Mouse (Mus musculus) embryonic facial prominence, embryonic 15.5 days (tissue): ENCODE data around the gene Arhgap27. TPM values are rescaled to one million over a fixed set of nuclear protein-coding genes. Genes with fewer than 3 reads are reported as not detected.

Experiments
- ATAC-seq: fragments of 200-750 bp; cut with Nextera tagmentation; 2 replicates; pipeline ENCODE4 v1.8.0; 2017; ENCODE audit warnings: low read depth, moderate TSS enrichment; ENCODE audit not compliant: insufficient number of reproducible peaks, low FRiP score, low TSS enrichment
- H3K27ac ChIP-seq: fragments of 300-500 bp; sonication (generic); replicated peaks from 2 replicates; pipeline ENCODE4 v1.5.1; 2015; ENCODE audit warnings: mild to moderate bottlenecking, inconsistent platforms
- H3K27me3 ChIP-seq: fragments of 300-500 bp; sonication (generic); 2 replicates; pipeline ENCODE4 v1.6.1; 2015; ENCODE audit warnings: inconsistent platforms
- H3K36me3 ChIP-seq: fragments of 300-500 bp; sonication (generic); 2 replicates; pipeline ENCODE4 v1.6.1; 2015; ENCODE audit warnings: mild to moderate bottlenecking, inconsistent platforms
- H3K4me1 ChIP-seq: fragments of 300-500 bp; sonication (generic); 2 replicates; pipeline ENCODE4 v1.6.1; 2015; ENCODE audit warnings: inconsistent platforms
- H3K4me2 ChIP-seq: fragments of 300-500 bp; sonication (generic); replicated peaks from 2 replicates; pipeline ENCODE4 v1.6.1; 2015; ENCODE audit warnings: mild to moderate bottlenecking, inconsistent platforms
- H3K4me3 ChIP-seq: fragments of 300-500 bp; sonication (generic); replicated peaks from 2 replicates; pipeline ENCODE4 v1.5.1; 2015; ENCODE audit warnings: mild to moderate bottlenecking, inconsistent platforms
- H3K9ac ChIP-seq: fragments of 300-500 bp; sonication (generic); 2 replicates; pipeline ENCODE4 v1.6.1; 2015; ENCODE audit warnings: inconsistent platforms
- H3K9me3 ChIP-seq: fragments of 300-500 bp; sonication (generic); replicated peaks from 2 replicates; pipeline ENCODE4 v1.6.1; 2016; ENCODE audit warnings: inconsistent platforms
- WGBS: fragments of 180-500 bp; shearing (Covaris S2); methylation state at CpG from one replicate; pipeline ENCODE4 v1.1.7; 2015; 5-methylcytosine and 5-hydroxymethylcytosine counted together
- polyA plus RNA-seq: library from polyadenylated mRNA; unstranded; fragments of >200 nt; fragmentation: Nextera tagmentation; extraction: Ambion mirVana; gene quantifications from 2 replicates; pipeline ENCODE4 v1.2.1, GENCODE M21; 2015

Gene Arhgap27
- polyA plus RNA-seq, 1 experiment from 2014 or later: 12.3 TPM

DNA sequence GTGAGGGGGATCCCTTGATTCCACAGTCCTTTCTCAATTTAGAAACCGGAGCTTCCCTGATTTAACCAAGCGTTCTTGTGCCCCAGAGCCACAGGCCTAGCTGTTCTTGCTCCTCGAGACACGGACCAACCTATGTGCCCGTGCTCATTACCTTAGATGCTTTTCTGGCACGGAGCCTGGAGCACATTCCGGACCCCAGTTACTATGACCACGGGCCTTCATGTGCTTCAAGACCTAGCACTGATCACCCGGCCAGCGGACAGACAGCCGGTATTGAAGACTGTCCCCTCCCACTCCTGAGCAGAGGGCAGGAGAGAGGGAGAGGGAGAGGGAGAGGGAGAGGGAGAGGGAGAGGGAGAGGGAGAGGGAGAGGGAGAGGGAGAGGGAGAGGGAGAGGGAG is 8.2 kb downstream of the Arhgap27 start:
- Histone ChIP-seq H3K4me3 (no peak overlapping the region), H3K36me3 (no peaks in the 10 kb centered on the region), H3K4me1 (peaks cover 38% of the 10 kb centered on the region), H3K4me2 (no peak overlapping the region), H3K9me3 (no peaks in the 10 kb centered on the region), H3K9ac (no peak overlapping the region), H3K27me3 (peaks cover 9% of the 10 kb centered on the region), H3K27ac (0 out of 2 replicates have a peak overlapping the region, but pooled peaks have one; percentile 5)
- 11% methylated on average over 11 of the region's 11 CpGs for WGBS
- no peak for ATAC-seq

DNA sequence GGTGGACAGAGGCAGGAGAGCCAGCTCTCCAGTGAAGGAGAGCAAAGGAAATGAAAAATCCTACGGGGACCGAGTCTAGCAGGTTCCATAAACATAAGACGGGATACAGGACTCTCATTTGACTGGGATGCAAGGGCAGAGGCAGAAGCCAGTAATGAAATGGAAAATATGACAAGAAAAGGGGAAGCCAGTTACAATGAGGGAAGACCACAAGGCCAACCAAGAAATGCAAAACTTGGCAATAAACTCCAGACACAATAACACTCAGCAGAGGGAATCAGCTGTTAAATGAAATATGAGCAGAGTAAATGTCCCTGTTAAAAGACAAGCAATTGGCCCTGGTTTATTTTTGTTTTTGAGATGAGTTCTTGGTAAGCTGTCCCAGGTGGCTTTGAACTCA is 9.5 kb downstream of the Arhgap27 start:
- 60% methylated on average over 3 of the region's 3 CpGs for WGBS
- no peak overlapping the region for H3K9ac ChIP-seq
- no peak overlapping the region for H3K27ac ChIP-seq
- H3K36me3 ChIP-seq: no peaks in the 10 kb centered on the region
- peaks cover 26% of the 10 kb centered on the region for H3K4me1 ChIP-seq
- H3K27me3 ChIP-seq: 0 out of 2 replicates have a peak, but pooled peaks cover 5% of the 10 kb centered on the region
- no peak for ATAC-seq
- H3K9me3 ChIP-seq: no peaks in the 10 kb centered on the region; the same call in 1 of the 2 replicates
- H3K4me3 ChIP-seq: no peak overlapping the region
- H3K4me2 ChIP-seq: no peak overlapping the region

DNA sequence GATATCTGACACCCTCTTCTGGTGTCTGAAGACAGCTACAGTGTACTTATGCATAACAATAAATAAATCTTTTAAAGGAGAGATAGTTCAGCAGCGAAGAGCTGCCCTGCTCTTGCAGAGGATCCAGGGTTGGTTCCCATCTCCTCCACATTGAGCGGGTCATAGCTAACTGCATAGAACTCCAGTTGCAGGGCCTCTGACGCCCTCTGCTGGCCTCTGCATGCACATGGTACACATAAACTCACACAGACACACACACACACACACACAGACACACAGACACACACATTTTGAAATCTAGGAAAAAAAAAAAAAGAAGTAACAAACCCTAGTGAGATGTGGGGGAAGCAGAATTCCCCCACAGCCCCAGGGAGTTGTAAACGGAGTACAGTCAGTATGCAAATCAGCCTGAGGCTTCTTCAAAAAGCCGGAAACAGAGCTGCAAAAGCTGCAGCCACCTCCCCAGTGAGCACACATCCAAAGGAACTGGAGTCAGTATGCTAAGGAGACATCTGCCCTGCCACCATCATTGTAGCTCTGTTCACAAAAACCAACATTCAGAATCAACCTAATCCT is 11.2 kb downstream of the Arhgap27 start:
- H3K4me2 ChIP-seq: no peak overlapping the region
- 0 out of 2 replicates have a peak, but pooled peaks cover 5% of the 10 kb centered on the region for H3K27me3 ChIP-seq
- no peaks in the 10 kb centered on the region for H3K36me3 ChIP-seq
- 75% methylated on average over 5 of the region's 5 CpGs for WGBS
- no peak overlapping the region for H3K9ac ChIP-seq
- H3K9me3 ChIP-seq: no peaks in the 10 kb centered on the region; the same call in 1 of the 2 replicates
- H3K27ac ChIP-seq: no peak overlapping the region
- peaks cover 19% of the 10 kb centered on the region; the same call in 1 of the 2 replicates for H3K4me1 ChIP-seq
- no peak overlapping the region for H3K4me3 ChIP-seq
- ATAC-seq: no peak

DNA sequence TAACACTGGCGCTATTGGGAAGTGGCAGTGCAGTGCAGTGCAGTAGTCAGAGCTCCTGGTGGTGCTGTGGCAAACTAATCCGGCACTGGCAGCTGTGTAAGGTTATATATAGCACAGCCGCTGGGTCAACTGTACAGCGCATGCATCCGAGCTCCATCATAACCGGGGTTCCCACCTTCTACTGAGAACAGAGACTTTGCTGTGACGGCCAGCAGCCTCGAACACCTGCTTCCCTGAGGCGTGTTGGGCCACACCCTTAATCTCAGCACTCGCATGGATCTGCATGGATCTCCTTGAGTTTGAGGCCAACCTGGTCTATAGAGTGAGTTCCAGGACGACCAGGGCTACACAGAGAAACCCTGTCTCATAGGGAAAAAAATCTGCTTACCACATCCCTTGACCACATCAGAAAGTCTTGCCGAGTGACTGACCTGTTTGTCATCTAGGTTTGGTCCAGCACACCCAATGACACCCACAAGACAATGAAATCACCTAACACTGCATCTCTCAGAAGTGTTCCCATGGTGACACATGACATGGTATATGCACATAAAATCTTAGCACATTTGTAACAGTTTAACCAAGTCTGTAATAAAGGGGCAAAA is 12.7 kb downstream of the Arhgap27 start:
- no peak overlapping the region for H3K4me3 ChIP-seq
- peaks cover 23% of the 10 kb centered on the region for H3K4me1 ChIP-seq
- no peaks in the 10 kb centered on the region for H3K27me3 ChIP-seq
- no peaks in the 10 kb centered on the region for H3K36me3 ChIP-seq
- 0 out of 2 replicates have a peak, but pooled peaks have one; percentile 24 for ATAC-seq
- WGBS: 77% methylated on average over 12 of the region's 12 CpGs
- no peak overlapping the region for H3K27ac ChIP-seq
- H3K9ac ChIP-seq: no peak overlapping the region
- H3K4me2 ChIP-seq: no peak overlapping the region
- no peaks in the 10 kb centered on the region; the same call in 1 of the 2 replicates for H3K9me3 ChIP-seq

DNA sequence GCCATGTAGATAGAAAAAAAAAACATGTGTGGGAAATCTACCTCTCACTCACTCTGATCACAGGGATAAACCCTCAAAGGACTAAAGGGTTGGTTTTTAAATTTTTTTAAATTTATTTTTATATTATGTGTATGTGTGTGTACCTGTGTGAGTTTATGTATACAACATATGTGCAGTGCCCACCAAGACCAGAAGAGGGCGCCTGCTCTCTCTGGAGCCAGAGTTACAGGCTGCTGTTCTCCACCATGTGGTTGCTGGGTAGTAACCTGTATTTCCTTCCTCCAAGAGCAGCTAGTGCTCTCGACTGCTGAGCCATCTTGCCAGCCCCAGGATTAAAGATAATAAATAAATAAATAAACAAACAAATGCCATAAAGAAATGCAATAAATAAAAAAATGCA is 13.8 kb downstream of the Arhgap27 start:
- H3K4me3 ChIP-seq: no peak overlapping the region
- no peak overlapping the region for H3K9ac ChIP-seq
- H3K27ac ChIP-seq: no peak overlapping the region
- H3K36me3 ChIP-seq: no peaks in the 10 kb centered on the region
- no peaks in the 10 kb centered on the region; the same call in 1 of the 2 replicates for H3K9me3 ChIP-seq
- 79% methylated on average over 2 of the region's 2 CpGs for WGBS
- no peak overlapping the region for H3K4me2 ChIP-seq
- ATAC-seq: no peak
- peaks cover 19% of the 10 kb centered on the region for H3K4me1 ChIP-seq
- H3K27me3 ChIP-seq: no peaks in the 10 kb centered on the region

DNA sequence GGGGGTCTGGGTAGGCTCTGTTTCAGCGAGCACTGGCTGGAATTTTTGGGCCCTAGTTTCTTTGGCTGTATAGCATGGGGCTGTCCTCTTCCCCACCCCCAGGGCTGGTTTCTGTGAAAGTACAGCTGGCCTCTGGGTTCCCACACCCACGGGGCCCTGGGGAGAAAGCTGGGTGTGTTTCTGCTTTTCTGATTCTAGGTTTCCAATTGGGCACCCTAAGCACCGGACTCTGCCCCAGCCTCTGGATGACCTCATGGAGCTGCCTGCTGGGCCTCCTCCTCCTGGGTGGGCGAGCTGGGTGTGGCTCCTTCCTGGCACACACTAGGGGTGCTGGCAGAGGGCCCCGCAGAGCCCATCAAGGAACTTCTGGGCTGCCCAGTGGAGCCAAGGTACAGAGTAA is 16.8 kb downstream of the Arhgap27 start:
- Histone ChIP-seq H3K9me3 (no peaks in the 10 kb centered on the region; the same call in 1 of the 2 replicates), H3K27me3 (no peaks in the 10 kb centered on the region), H3K36me3 (no peaks in the 10 kb centered on the region), H3K9ac (no peak overlapping the region), H3K4me3 (no peak overlapping the region), H3K4me2 (no peak overlapping the region), H3K27ac (0 out of 2 replicates have a peak overlapping the region, but pooled peaks have one; percentile 28), H3K4me1 (peaks cover 19% of the 10 kb centered on the region)
- 51% methylated on average over 5 of the region's 5 CpGs for WGBS
- ATAC-seq: peak; percentile 26; the same call in 1 of the 2 replicates

DNA sequence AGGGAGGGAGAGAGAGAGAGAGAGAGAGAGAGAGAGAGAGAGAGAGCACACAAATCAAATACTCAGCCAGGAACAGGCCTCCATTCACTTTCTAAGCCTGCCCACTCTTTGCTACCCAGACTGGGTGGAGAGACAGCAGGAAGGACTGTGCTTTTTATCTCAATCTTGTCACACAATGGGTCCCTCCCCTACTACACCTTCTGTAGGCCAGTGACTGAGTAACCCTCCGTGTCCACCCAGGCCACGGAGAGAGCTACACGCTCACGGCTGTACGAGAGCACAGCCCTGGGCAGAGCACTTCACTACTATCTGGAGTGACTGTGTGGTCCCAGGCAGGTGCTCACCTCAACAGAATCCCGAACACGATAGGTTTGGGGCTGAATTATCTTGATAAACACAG is 17.3 kb downstream of the Arhgap27 start:
- 70% methylated on average over 7 of the region's 7 CpGs for WGBS
- H3K9me3 ChIP-seq: no peaks in the 10 kb centered on the region; the same call in 1 of the 2 replicates
- H3K36me3 ChIP-seq: no peaks in the 10 kb centered on the region
- H3K4me2 ChIP-seq: no peak overlapping the region
- H3K27me3 ChIP-seq: no peaks in the 10 kb centered on the region
- no peak overlapping the region for H3K9ac ChIP-seq
- peaks cover 19% of the 10 kb centered on the region for H3K4me1 ChIP-seq
- H3K4me3 ChIP-seq: no peak overlapping the region
- ATAC-seq: no peak
- H3K27ac ChIP-seq: no peak overlapping the region

DNA sequence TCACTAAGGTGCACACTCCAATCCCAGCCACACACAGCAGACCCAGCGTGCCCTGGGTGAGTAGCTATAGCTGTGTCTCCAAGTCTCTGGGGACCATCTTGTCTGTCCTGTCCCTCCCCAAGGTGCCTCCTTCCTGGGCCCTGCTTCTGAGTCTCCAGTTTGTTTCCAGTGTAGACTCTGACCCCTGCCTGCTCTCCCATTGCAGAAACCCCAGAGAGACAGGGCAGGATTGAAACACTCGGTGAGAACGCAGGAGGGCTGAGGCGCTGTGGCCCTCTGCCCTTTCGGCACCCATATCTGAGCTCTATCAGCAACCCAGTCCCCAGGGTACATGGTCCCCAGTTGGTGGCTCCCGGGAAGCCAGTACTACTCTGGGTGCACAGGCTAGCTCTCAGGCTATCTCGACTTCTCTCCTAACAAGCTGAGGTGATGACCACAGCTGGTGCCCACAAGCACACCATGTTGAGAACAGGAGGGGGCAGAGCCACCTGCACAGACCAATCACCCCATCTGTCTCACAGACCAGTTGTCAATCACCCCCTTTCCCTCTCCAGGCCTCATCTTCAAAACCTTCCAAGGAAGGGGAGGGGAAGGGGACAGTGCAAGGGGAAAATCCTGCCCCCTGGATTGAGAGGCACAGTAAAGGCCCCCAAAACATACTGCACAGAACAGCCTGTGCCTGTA is 17.9 kb downstream of the Arhgap27 start:
- Histone ChIP-seq H3K9ac (no peak overlapping the region), H3K27ac (no peak overlapping the region), H3K9me3 (no peaks in the 10 kb centered on the region; the same call in 1 of the 2 replicates), H3K4me3 (no peak overlapping the region), H3K4me1 (peaks cover 20% of the 10 kb centered on the region), H3K27me3 (no peaks in the 10 kb centered on the region), H3K36me3 (no peaks in the 10 kb centered on the region), H3K4me2 (no peak overlapping the region)
- WGBS: 79% methylated on average over 7 of the region's 7 CpGs
- ATAC-seq: no peak

DNA sequence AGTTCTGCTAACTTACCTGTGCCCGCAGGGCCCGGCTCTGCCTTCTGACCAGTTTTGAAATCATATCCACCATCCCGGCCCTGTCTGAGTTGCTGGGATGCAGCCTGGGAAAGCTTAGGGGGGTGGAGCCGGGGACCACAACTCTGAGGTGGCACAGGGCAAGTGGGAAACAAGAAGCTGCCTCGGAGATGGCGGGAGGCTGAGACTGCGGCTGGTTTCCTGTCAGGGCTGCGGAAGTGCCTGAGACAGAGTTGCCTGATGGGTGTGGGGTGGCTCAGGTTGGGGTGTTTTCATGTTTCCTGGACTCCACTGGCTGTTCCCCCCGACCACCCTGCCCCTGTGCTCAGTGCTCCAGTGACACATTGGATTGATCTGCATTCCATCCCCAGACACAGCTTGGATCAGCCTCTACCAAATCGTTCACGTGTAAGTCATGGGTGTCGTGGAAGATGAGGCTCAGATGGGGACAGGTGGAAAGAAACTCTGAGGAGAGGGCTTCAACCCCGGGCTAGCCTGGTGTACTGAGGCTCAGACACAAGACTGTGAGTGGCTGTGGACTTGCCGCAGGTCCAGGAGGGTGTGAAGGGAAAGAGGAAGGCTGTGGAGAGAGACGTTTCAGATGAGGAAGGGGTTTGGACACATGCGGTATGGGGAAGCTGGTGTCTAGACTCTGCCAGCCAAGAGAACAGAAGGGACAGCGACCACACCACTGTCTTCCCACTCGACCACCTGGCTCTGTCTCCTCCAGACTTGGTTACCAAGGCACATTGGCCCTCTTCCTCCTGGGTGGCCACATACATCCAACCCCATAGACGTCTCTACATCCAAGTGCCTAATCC is 18.8 kb downstream of the Arhgap27 start:
- Histone ChIP-seq H3K27me3 (no peaks in the 10 kb centered on the region), H3K36me3 (no peaks in the 10 kb centered on the region), H3K4me1 (peaks cover 28% of the 10 kb centered on the region), H3K27ac (no peak overlapping the region), H3K9ac (no peak overlapping the region), H3K4me2 (no peak overlapping the region), H3K4me3 (no peak overlapping the region), H3K9me3 (no peaks in the 10 kb centered on the region; the same call in 1 of the 2 replicates)
- ATAC-seq: no peak
- WGBS: 64% methylated on average over 19 of the region's 19 CpGs

DNA sequence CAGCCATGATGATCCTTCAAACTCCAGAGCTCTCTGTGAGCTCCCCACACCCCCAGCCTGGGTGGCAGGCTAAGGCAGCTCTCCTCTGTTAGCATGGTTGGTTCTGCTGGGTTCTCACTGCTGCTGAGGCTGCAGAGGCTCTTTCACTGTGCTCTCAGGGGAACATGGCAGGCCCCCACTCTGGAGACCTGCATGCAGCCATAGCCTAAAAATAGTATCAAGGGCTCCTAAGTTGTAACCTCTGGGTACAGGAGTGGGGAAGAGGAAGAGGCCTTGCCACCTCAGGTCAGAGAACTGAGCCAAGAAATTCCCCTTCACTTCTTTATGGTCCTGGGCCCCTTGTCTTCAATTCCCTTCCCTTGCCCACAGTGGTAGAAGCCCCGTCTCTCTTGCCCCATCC is 19.6 kb downstream of the Arhgap27 start:
- WGBS: 68% methylated on average over 1 of the region's 1 CpGs
- H3K27ac ChIP-seq: no peak overlapping the region
- no peak overlapping the region for H3K9ac ChIP-seq
- no peaks in the 10 kb centered on the region for H3K9me3 ChIP-seq
- no peaks in the 10 kb centered on the region for H3K27me3 ChIP-seq
- ATAC-seq: no peak
- no peak overlapping the region for H3K4me2 ChIP-seq
- no peaks in the 10 kb centered on the region for H3K36me3 ChIP-seq
- peaks cover 32% of the 10 kb centered on the region for H3K4me1 ChIP-seq
- H3K4me3 ChIP-seq: no peak overlapping the region

DNA sequence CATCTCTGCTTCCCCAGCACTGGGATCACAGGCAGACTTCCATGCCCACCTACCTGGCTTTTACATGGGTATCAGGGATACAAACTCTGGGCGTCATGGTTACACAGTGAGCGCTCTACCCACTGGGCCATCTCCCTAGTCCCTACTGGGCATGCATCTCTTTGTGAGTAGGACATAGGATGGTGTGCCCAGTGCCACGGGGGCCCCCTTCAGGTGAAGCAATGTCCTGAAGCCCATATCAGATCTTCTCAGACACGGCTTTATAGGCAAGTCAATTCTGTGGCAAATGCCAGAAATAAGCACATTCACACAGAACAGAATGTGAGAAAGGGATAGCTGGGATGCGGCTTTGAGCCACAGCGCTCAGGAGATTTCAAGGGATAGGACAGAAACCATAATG is 20.4 kb downstream of the Arhgap27 start:
- Histone ChIP-seq H3K4me3 (no peak overlapping the region), H3K4me1 (peaks cover 32% of the 10 kb centered on the region), H3K4me2 (no peak overlapping the region), H3K36me3 (no peaks in the 10 kb centered on the region), H3K27ac (no peak overlapping the region), H3K27me3 (no peaks in the 10 kb centered on the region), H3K9me3 (no peaks in the 10 kb centered on the region), H3K9ac (no peak overlapping the region)
- ATAC-seq: no peak
- WGBS: 85% methylated on average over 6 of the region's 6 CpGs
